Mouse (Mus musculus) heart, adult 8-10 months (tissue): ENCODE measurements around the gene Lrrc1. TPM values are rescaled to one million over a fixed set of nuclear protein-coding genes. Genes with fewer than 3 reads are reported as not detected.

Source experiments
- DNase-seq: peaks from one replicate; pipeline ENCODE4 v3.0.0; 2022; ENCODE audit warnings: low spot score
- total RNA-seq, 4 experiments: library from RNA; stranded (reverse); gene quantifications; 2 replicates each; pipeline ENCODE4 v1.2.4; 2022

Lrrc1 gene
- total RNA-seq, 4 experiments from 2014 or later = 15.5 to 19.9 (median 16.8) TPM

DNA sequence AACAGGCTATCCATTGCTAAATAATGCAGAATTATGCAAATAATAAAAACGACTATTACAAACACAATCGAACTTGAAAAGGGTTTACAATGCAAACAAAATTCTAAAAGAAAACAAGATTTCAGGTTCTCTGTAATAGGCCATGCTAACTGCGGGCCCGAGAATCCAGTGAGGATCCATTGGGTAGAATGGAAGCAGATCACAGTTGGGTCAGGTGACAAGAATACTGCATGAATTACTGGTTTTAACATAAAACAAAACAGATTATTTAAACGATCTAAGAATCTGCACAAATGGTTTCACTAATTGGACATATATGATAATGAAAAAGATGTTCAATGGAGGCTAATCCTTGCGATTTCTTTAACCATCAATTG is 42.5 kb downstream of the Lrrc1 start:
- DNase-seq = no peak

DNA sequence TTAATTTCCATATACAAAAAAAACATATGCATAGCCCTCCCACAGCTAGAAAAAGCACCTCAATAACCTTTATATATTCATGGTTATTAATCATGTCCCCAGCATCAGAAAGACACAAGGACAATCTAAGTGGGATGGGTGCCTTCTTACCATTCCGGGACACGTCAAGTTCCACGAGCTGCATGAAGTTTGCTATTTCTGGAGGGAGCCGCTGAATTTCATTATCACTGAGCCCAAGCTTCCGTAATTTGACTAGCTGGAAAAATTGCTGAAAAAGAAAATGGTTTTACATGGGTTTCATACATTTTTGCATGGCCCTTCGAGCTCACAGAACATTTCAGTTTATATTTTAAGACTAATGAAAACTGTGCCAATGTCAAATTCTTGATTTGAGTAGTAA is 45.6 kb downstream of the Lrrc1 start:
- no peak for DNase-seq

DNA sequence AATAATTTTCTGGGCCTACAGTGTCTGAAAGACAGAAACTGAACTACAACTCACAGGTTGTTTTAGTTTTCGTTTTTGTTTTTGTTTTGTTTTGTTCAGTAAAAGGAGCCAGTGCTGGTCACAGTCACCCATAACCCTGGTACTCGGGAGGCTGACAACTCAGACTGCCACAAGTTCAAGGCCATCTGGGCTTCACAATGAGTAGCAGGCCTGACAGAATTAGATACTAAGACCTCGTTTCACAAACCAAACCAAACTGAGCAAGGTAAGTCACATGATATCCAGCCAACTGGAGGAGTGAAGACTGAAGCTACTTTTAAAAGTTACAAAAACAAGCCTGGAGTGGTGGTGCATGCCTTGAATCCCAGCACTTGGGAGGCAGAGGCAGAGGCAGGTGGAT is 46.3 kb downstream of the Lrrc1 start:
- no peak for DNase-seq

DNA sequence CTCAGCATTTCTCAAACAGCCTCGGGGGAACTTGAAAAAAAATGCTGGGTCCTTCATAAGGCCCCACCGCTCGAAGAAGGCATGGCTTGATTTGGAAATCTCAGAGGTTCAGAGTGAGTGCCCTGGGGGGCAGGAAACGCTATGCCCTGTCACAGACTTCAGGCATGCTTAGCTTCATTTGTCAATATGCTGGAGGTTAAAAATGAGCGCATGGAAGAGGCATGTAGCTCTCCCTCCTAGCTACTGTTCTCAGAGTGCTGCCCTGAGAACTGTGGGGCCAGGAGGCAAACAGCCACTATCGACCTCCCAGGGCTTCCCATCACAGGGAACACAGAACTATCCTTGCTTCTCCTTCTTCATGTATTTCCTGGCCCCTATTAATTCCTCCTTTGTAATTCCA is 47.5 kb downstream of the Lrrc1 start:
- no peak for DNase-seq

DNA sequence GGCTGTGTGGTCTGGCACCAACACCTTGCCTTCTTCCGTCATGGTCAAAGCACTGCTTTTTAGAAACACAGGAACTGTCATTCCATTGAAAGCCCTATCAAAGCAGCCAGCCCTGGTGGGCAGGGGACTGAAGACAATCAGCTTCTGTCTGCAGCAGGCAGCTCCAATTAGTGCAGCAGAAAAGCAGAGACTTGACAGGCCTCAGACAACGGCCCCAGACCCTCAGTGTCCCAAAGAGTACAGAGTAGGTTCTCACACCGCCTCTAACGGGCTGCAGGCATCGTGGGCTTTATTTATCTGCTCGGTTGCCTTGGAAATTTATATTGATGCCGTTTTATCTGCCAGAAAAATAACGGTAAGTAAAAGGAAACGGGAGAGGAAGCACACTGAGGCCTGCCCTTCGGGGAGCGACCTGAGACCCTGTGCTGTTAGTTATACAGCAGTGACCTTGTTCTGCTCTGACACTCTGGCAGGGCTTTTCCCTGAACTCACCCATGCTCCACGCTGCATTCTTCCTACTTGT is 48.1 kb downstream of the Lrrc1 start:
- DNase-seq = no peak

DNA sequence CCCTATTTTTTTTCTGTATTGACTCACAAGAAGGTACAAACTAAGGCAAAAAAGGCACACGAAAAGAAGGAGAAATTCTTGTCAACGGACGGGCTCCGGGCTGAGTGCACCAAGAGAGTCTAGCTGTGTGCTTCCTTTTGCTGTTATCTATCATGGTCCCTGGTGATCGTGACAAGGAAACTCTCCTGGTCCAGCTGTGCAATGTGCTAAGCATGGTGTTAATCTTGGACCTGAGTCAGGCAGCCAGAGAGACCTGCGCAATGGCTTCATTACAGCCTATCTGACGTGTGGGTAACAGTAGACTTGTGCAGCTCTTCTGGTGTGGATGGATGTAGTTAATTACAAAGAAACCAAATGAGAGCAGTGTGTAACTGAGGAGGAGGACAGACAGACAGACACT is 50.4 kb downstream of the Lrrc1 start:
- no peak for DNase-seq

DNA sequence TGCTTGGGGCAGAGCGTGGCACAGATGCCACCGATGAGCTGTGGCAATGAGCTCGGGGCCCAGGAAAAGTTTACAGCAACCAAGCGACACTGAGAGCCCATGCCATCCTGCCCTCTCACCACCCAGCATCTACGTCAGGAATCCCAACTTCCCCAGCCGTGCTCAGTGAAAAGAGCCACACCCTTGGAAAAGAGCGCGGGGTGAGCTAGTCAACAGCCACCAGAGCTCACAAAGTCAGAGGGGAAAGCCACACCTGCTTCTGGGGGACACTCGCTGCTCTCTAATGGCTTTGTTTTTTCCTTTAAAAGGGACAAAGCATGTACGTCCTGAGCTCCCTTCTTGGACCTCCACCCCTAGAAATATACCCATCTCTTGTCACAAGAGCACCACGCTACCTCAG is 56.1 kb downstream of the Lrrc1 start:
- DNase-seq = no peak

DNA sequence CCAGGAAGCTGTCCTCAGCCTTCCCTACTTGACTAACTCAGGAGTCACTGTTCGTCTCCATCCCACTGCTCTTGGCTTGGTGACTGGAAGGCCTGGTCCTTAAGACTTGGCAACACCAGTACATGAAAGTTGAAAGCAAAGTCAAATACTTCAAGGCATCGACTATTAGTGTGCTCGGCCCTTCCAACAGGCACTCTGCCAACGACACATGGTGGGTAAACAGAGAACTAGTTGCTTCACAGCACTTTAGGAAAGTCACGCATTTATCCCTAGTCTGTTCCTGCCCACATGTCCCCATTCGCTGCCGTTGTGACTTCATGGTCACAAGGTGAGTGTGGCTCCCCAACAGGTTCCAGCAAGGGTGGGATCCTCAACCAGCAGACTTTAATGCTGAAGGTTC is 57.2 kb downstream of the Lrrc1 start:
- DNase-seq = no peak

DNA sequence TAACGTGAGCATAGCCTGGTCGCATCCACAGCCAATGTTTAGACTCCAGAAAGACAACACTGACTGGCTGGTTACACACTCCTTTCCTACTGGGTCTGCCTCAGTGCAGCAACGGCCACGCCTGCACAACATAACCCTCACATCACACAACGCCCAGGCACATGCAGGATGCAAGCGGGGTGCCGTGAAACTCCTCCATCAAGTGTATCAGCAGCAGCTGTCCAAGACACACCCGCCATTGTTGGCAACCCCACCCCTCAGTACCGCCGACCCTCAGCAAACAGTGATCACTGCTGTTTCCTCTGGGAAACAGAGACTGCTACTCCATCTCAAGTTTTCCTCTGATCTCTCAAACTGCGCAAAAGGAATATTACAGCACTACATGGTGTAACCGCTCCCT is 58.8 kb downstream of the Lrrc1 start:
- DNase-seq = no peak

DNA sequence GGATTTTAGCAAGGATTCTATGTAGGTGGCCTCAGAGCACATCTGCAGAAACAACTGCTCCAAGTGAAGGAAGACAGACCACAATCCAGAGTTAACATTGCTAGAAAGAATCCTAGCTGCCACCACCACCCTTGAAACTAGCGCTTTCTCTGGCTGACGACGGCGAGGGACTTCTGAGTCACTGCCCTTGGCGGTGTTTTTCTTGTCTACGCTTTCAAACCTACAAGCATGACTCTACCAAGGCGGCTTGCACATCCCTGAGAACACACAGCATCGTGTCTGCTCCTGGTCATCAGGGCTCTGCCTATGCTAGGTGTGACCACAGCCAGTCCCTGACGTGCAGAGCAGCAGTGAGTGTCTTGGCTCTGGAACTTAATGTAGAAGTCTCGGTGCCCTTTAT is 59.9 kb downstream of the Lrrc1 start:
- no peak for DNase-seq

DNA sequence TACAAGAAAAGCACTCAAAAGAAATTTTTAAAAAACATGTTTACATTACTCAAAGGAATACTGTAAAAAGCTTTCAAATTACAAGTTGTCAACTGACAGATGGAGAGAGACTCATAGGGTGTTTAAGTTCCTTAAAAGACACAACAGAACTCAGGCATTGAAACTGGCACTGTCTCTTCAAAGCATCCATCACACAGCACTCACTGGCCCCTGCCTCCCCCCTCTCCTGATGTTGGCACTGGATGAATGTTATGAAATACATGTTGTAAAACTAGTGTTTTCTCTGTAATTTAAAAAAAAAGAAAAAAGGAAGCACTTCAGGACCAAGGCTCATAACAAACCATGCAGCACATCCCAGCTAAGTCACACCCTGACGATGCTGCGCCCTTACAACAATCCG is 61.1 kb downstream of the Lrrc1 start:
- DNase-seq = no peak

DNA sequence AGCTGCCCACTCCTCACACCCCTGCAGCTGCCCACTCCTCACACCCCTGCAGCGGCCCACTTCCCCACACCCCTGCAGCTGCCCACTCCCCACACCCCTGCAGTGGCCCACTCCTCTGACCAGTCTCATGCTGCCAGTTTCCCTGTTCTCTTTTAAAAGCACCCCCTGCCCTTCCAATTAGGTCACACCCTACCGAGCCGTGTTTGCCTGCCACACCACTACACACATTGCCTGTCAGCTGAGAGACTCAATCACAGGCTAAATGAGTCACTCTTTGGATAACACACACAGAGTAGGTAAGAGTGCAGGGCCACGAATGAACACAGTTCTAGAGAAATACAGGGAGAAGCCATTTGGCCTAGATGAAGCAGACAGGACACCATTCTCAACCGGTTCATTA is 62.4 kb downstream of the Lrrc1 start:
- peak; percentile 39 for DNase-seq

DNA sequence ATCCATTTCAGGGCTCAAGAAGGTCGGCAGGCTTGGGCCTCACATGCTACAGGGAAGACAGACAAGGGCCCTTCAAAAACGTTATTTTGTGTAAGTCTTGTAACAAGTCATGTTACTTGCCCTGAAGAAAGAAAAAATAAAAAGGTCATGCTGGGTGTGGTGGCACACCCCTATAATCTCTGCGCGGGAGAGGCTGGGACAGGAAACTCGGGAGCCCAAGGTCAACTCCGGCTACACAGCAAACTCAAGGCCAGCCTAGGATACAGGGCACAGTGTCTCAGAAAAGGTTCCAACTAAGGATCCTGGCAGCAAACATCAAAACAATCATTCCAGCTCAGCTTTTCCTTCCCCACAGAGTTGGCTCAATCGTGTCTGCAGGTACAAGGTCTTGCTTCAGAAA is 63.3 kb downstream of the Lrrc1 start:
- peak; percentile 43 for DNase-seq

DNA sequence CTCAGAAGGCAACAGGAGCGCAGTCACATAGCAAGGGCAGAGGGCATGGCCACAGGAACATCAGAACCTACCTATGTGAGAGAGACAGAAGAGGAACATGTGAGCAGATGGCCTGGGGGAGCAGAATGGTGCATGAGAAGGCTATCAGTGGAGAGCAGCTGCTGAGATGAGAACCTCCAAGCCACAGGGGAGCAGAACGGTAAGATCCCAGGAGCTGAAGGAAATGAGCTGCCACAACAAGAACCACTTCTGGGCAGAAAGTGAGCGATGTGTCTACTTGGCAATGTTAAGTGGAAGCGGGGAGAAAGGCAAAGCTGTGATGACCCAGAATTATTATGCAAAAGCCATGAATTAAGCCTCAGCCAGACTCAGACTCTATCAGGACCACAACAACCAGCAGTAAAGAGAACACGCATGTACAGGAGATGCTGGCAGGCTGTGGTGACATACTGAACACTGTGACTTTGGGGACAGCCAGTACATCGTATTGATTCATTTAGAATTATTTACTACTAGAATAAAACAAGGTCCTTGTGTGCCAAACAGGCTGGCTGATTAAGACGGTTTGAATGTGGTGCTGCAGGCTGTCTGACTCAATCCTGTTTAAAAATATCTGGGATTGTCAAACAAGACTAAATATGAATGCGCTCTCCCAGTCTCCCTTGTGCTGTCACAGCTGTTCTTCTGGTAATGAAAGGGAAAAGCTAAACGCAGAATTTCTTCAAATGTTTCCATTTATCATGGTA is 63.9 kb downstream of the Lrrc1 start:
- no peak for DNase-seq

DNA sequence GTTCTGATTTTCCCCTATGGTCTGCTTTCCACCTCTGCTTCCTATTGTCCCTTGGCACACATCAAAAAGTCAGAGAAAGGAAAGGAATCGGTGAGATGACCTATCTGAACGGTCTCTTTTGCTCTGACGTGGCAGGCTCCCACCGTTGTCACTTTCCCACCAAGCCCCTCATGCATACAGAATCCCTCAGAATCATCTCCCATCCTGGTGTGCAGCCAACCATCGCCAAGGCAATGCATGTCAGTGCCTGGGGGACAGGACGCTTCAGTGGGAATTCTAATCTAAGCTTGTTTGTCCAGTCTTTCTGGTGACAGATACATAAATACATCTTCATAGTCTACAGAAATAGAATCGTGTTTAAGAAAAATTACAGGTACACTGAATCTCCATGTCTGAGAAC is 64.7 kb downstream of the Lrrc1 start:
- DNase-seq = no peak

DNA sequence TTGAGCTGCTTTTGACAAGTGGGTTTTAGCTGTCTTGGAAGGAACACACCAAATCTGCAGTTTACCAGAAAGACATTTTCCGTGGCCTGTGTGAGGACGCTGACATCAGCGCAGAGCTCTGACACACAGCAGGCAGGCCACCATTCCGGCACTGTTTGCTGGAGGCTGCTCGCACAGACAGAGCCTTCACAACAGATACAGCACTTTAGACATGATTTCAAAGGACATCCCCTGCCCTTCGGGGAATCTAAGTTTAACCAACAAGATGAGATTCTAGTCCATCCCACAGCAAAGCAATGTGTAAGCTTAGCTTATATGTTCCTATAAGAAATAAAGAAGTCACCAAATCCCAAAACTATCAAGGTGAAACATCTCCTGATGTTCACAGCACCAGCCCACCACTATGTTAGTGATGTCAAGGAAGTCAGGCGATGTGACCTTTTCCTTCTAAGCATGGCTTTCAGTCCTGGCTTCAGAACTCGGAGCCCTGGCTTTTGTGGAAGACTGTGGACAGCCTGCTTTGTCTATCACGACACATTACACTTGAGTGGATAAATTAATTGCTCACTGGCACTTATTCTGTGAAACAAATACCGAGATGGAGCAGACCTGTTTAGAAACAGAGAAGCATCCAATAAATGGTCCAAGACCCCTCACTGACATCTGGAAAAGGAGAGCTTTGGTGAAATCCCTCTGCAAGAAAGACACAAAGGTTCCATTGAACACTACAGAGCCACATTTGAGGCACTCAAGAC is 66.3 kb downstream of the Lrrc1 start:
- no peak for DNase-seq

DNA sequence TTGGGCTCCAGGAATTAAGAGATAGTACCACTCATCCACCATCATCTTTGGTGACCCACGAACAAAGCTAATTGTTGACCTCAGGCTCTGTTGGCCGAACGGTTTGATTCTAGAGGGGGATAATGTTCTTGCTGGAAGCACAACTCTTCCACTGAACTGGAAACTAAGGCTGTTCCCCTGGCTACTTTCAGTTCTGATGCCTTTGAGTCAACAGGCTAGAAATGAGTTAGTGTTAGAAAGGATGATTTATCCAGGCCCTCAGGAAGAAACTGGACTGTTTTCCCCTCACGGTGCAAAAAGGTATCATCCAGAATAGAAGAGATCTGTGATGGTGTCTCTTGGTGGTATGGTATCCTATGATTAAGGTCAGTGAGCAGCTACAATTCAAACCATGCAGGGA is 70.1 kb downstream of the Lrrc1 start:
- no peak for DNase-seq

DNA sequence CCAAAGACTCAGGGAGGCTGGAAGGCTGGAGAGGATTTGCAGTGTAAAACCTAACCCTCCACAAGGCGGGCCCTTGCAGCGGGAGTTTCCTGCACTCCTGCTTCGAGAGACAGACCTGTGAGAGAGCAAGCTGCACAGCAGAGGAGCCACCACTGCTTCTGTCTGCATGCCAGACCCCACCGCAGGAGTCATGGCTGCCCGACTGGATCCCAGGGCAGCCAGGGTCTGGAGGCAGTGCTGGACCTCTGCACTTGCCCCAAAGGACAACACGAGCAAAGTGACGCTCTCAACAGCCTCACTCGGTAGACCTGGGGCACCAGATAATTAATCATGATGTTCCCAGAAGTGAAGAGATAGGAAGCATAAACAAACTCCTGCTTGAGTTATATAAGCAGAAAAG is 72.1 kb downstream of the Lrrc1 start:
- no peak for DNase-seq

DNA sequence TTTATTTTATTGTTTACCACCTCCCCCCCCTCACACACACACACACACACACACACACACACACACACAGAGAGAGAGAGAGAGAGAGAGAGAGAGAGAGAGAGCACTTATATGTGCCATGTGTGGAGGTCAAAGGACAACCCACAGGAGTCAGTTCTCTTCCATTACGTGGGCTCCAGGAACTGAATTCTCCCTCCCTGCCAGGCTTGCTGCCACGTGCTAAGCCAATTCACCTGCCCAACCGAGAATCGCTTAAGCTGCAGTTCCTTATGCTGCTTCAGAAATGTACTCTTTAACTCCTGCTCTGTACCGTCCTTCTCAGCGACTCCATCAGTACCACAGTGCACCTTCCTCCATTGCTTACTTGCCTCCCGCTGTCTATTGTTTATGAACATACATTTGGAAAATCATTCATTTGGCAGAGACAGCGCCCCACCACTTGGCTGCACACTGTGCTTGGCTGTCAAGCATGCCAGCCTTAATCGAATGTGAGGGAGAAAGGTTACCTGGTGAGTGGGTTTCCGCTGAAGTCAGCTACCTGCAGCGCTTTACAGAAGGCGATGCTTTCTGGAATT is 72.9 kb downstream of the Lrrc1 start:
- DNase-seq = no peak

DNA sequence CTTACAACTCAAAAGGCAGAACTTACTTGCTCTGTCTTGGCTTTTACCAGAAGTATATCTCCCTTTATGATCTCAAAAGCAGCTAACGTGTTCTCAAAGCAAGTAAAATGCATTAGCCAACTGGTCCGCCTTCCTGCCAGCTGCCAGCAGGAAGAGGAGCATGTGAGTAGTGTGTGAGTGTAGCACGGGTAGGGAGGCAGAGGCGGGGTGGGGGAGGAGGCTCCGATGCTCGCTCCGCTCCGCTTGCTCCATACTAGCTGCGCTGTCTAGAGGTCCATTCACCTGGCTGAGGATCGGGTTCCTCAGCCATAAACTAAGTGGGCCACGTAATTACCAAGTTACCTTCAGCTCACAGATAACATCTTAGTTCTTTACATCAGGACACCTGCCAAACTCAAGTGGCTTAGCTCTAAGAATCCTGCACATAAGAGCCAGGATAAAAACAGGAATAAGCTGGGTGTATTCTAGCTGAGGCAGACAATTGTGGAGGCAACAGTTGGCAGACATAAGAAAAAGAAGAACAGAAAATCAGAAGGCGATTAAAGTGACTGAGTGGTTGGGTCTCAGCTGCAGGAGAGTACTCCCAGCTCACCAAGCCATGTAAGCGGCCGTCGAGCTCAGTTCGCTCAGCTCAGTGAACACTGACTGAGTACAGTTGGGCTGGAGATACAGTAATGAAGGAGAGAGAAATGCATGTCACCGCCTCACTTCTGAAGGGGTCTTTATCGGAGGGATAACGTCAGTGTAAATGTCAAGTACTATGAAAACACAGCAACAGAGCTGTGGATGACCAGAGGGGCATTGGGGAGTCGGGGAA is 74.7 kb downstream of the Lrrc1 start:
- no peak for DNase-seq

DNA sequence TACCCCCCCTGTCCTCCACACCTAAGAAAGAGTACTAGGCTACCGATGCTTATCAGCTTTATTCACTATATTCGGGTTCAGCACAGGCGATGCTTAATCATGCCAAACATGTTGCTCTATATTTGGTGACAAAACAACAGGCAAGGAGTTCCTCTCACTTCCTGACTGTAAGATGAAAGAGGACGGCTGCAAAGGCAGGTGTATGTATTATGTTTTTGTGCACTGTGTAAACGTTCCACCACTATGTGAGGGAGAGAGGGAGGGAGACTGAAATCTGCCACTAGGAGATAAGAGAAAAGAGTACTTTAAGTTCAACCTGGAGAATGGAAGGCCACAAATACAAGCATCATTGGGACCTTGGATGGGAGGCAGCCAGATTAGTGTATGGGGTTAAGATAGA is 77.7 kb downstream of the Lrrc1 start:
- no peak for DNase-seq

DNA sequence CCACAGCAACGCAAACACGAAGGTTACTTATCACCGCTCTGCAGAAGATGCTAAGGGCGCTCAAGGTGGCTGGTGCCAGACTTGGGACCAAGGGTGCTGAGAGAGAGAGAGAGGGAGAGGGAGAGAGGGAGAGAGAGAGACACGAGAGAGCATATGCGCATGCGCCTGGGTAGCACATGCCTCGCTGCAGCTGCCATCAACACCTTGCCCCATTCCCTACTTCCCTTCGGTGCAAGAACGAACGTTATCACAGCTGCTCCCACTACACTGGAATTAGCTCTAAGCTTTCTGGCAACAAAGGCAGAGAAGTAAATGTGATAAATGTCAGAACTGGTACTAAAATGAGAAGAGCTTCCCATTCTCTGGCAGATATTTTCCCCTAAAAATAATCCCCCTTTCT is 79.3 kb downstream of the Lrrc1 start:
- DNase-seq = no peak
